Mouse (Mus musculus) embryonic stem cell, embryonic (primary cell): ENCODE data around the gene Samd13.

Source experiments
- CTCF ChIA-PET, 4 experiments: fragments of 300-600 bp in 2 of 4; fragments of 350-600 bp in 2 of 4; sonication (Branson Sonifier 250); formaldehyde crosslinking; loops; one replicate each; lab custom pipeline; 2022; ENCODE audit warnings: inconsistent platforms in 2 of 4; lab: Charles Lee
- POLR2A ChIA-PET, 4 experiments: fragments of 300-600 bp in 2 of 4; fragments of 350-600 bp in 2 of 4; sonication (Branson Sonifier 250); formaldehyde crosslinking; loops; one replicate each; lab custom pipeline; 2022; ENCODE audit warnings: antibody characterized with exemption in 4 of 4, inconsistent platforms in 1 of 4; lab: Charles Lee

Gene Samd13

GRCm38 (mm10) chr3:146680625-146681024, 4.8 kb downstream of the Samd13 start:
- CTCF ChIA-PET: no interaction called here

GRCm38 (mm10) chr3:146679646-146680045, 5.7 kb downstream of the Samd13 start:
- ChIA-PET CTCF (interaction anchor here in 1 of 4 experiments (0.6 kb wide), 1 partner anchor 56 kb away, joined by 4 read pairs; no protein-coding TSS in a partner anchor), POLR2A (no interaction called here)

More at GRCm38 (mm10) chr3:146680625-146681024, 4.8 kb downstream of the Samd13 start:
- POLR2A ChIA-PET: interaction anchor here in 1 of 4 experiments (1.0 to 1.1 kb wide), 2 partner anchors 10 to 158 kb away, joined by 3 read pairs; no protein-coding TSS in a partner anchor

GRCm38 (mm10) chr3:146676193-146676592, 9.2 kb downstream of the Samd13 start:
- ChIA-PET CTCF (no interaction called here), POLR2A (no interaction called here)

GRCm38 (mm10) chr3:146675101-146675500, 10.3 kb downstream of the Samd13 start:
- ChIA-PET CTCF (no interaction called here), POLR2A (no interaction called here)

GRCm38 (mm10) chr3:146671121-146671520, 14.3 kb downstream of the Samd13 start:
- POLR2A ChIA-PET: interaction anchor here in 2 of 4 experiments (0.5 to 0.8 kb wide), 2 partner anchors 9 to 10 kb away, joined by 3 to 5 read pairs; no protein-coding TSS in a partner anchor
- CTCF ChIA-PET: interaction anchor here in 1 of 4 experiments (0.5 kb wide), 1 partner anchor 59 kb away, joined by 4 read pairs; no protein-coding TSS in a partner anchor

GRCm38 (mm10) chr3:146661907-146662306, 23.5 kb downstream of the Samd13 start:
- CTCF ChIA-PET: interaction anchor here in 1 of 4 experiments (0.7 kb wide), 1 partner anchor 128 kb away, joined by 3 read pairs; no protein-coding TSS in a partner anchor

GRCm38 (mm10) chr3:146661001-146661400, 24.4 kb downstream of the Samd13 start:
- ChIA-PET CTCF (no interaction called here), POLR2A (no interaction called here)

More at GRCm38 (mm10) chr3:146661907-146662306, 23.5 kb downstream of the Samd13 start:
- POLR2A ChIA-PET: interaction anchor here in 1 of 4 experiments (0.7 kb wide), 1 partner anchor 9 kb away, joined by 5 read pairs; no protein-coding TSS in a partner anchor

- POLR2A ChIA-PET: no interaction called here
- CTCF ChIA-PET: no interaction called here
Measured at GRCm38 (mm10) chr3:146659321-146659720, 26.1 kb downstream of the Samd13 start.

GRCm38 (mm10) chr3:146658061-146658639, 27.2 kb downstream of the Samd13 start:
- ChIA-PET POLR2A (no interaction called here), CTCF (no interaction called here)

GRCm38 (mm10) chr3:146657433-146657832, 28.0 kb downstream of the Samd13 start:
- ChIA-PET CTCF (no interaction called here), POLR2A (no interaction called here)

- POLR2A ChIA-PET: interaction anchor here in 1 of 4 experiments (0.9 to 1.4 kb wide), 3 partner anchors 13 to 133 kb away, joined by 3 read pairs; partner anchors contain the start of gene Rpf1
- CTCF ChIA-PET: interaction anchor here in 3 of 4 experiments (0.5 to 0.7 kb wide), 3 partner anchors 26 to 84 kb away, joined by 4 to 14 read pairs (median 4); no protein-coding TSS in a partner anchor
Measured at GRCm38 (mm10) chr3:146655111-146655577, 30.2 kb downstream of the Samd13 start.

GRCm38 (mm10) chr3:146653692-146654091, 31.7 kb downstream of the Samd13 start:
- ChIA-PET POLR2A (interaction anchor here in 1 of 4 experiments (1.4 kb wide), 1 partner anchor 12 kb away, joined by 3 read pairs; no protein-coding TSS in a partner anchor), CTCF (no interaction called here)

GRCm38 (mm10) chr3:146652431-146652830, 33.0 kb downstream of the Samd13 start:
- POLR2A ChIA-PET: interaction anchor here in 2 of 4 experiments (0.7 kb wide), 3 partner anchors 11 to 85 kb away, joined by 3 to 8 read pairs (median 4); no protein-coding TSS in a partner anchor

GRCm38 (mm10) chr3:146651217-146651616, 34.2 kb downstream of the Samd13 start, which contains the start of gene 4930503B20Rik:
Gene 4930503B20Rik, minus strand, starts transcription at chr3:146651317.
- ChIA-PET POLR2A (interaction anchor here in 1 of 4 experiments (0.7 kb wide), 1 partner anchor 191 kb away, joined by 3 read pairs; no protein-coding TSS in a partner anchor), CTCF (no interaction called here)

More at GRCm38 (mm10) chr3:146652431-146652830, 33.0 kb downstream of the Samd13 start:
- CTCF ChIA-PET: no interaction called here

GRCm38 (mm10) chr3:146650716-146651115, 34.7 kb downstream of the Samd13 start:
- CTCF ChIA-PET: no interaction called here
- POLR2A ChIA-PET: no interaction called here

- POLR2A ChIA-PET: interaction anchor here in 1 of 4 experiments (1.4 kb wide), 1 partner anchor 128 kb away, joined by 3 read pairs; the partner anchor contains the start of gene Rpf1
Measured at GRCm38 (mm10) chr3:146649311-146649894, 36.0 kb downstream of the Samd13 start.

GRCm38 (mm10) chr3:146641818-146642427, 43.5 kb downstream of the Samd13 start:
- ChIA-PET CTCF (interaction anchor here in 1 of 4 experiments (0.6 kb wide), 1 partner anchor 424 kb away, joined by 3 read pairs; no protein-coding TSS in a partner anchor), POLR2A (interaction anchor here in 1 of 4 experiments (0.9 kb wide), 1 partner anchor 12 kb away, joined by 3 read pairs; no protein-coding TSS in a partner anchor)

More at GRCm38 (mm10) chr3:146649311-146649894, 36.0 kb downstream of the Samd13 start:
- CTCF ChIA-PET: no interaction called here

GRCm38 (mm10) chr3:146632506-146632905, 52.9 kb downstream of the Samd13 start:
- POLR2A ChIA-PET: interaction anchor here in 1 of 4 experiments (0.6 kb wide), 1 partner anchor 387 kb away, joined by 3 read pairs; no protein-coding TSS in a partner anchor
- CTCF ChIA-PET: no interaction called here
